Mouse (Mus musculus): ENCODE measurements around the gene St3gal3.

- no peak for TF ChIP-seq POLR2A (IDR thresholded peaks at IDR 0.05; ENCODE audit: extremely low read depth, insufficient read depth, low read length)
- TF ChIP-seq CTCF (IDR thresholded peaks at IDR 0.05; ENCODE audit: low read depth, low read length), result no peak
Measured at GRCm38 (mm10) chr4:118117565-118117964, 17.1 kb downstream of the St3gal3 start.

Measured in liver, adult 2 months (tissue).